Mouse (Mus musculus) heart, adult 2 months (tissue): ENCODE results near the gene Gnl3l.

Experiments used
- CTCF ChIP-seq: fragments of 200-600 bp; IDR thresholded peaks from 2 replicates; pipeline ENCODE4 v1.8.1; 2022; ENCODE audit warnings: antibody characterized with exemption, mild to moderate bottlenecking, moderate library complexity
- EP300 ChIP-seq: fragments of 200-500 bp; IDR thresholded peaks from 2 replicates; pipeline ENCODE4 v1.6.1; 2011; ENCODE audit warnings: low read depth, low read length, control low read depth; ENCODE audit not compliant: insufficient read depth

DNA sequence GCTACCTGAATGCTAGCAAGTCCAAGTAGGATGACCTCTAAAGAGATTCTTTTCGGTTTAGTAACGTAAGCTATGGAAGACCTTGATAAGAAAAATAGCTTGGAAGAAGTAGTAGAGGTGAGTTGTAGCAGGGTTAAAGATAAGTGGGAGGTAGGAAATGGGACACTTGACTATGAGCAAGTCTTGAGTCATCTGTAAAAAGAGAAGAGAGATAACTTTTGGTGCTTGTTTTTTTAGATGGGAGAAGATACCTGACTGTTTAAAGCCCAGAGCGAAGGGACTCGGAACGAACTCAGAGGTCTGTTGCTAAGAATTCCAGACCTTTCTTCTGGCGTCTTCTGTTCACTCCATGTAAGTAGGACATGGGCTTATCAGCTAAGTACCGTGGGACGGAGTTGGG, 28.7 kb upstream of the Gnl3l start, which contains the start of gene Fgd1:
- no peak for TF ChIP-seq CTCF
- TF ChIP-seq EP300, result no peak
